In genomic region chr13:95780038-95780437, GRCm38 (mm10) we compare ENCODE assay signal across 13 mouse cellular contexts.
"Had no signal": no experiment of that assay in that cellular context is flagged by ENCODE, and none has a peak within 500 bp of the region (broad histone marks: within the 10 kb centered on the region; RNA-seq: fewer than 3 reads in every experiment).

No protein-coding gene starts in this region.

- H3K9me3 ChIP-seq: hindbrain, embryonic 15.5 days; limb, embryonic 13.5 days; liver, embryonic 13.5 days; midbrain, embryonic 12.5 days; neural tube, embryonic 13.5 days had no signal

- H3K27me3 ChIP-seq: hindbrain, embryonic 15.5 days; limb, embryonic 13.5 days; liver, embryonic 13.5 days; midbrain, embryonic 12.5 days; neural tube, embryonic 13.5 days had no signal

- ATAC-seq: midbrain, embryonic 16.5 days had no signal

- H3K4me2 ChIP-seq: hindbrain, embryonic 15.5 days; limb, embryonic 13.5 days; liver, embryonic 13.5 days; midbrain, embryonic 12.5 days; neural tube, embryonic 13.5 days had no signal

- H3K9ac ChIP-seq: hindbrain, embryonic 15.5 days; limb, embryonic 13.5 days; liver, embryonic 13.5 days; midbrain, embryonic 12.5 days; neural tube, embryonic 13.5 days had no signal

- H3K4me3 ChIP-seq: hindbrain, embryonic 15.5 days; limb, embryonic 13.5 days; liver, embryonic 13.5 days; midbrain, embryonic 12.5 days; neural tube, embryonic 13.5 days had no signal

- DNase-seq: kidney, adult 11 months; kidney, postnatal 14 days; left cerebral cortex, postnatal 4 days; liver, embryonic 13.5 days; retina, postnatal 1 day; right cerebral cortex, postnatal 4 days; thymus, adult 18-20 months; thymus, postnatal 14 days had no signal

- H3K36me3 ChIP-seq: hindbrain, embryonic 15.5 days; limb, embryonic 13.5 days; liver, embryonic 13.5 days; midbrain, embryonic 12.5 days; neural tube, embryonic 13.5 days had no signal

- H3K27ac ChIP-seq: hindbrain, embryonic 15.5 days; limb, embryonic 13.5 days; liver, embryonic 13.5 days; midbrain, embryonic 12.5 days; neural tube, embryonic 13.5 days had no signal
